Mouse (Mus musculus) bone marrow, adult 2 months (tissue): Measurements from ENCODE around the gene Slmap.

Source experiments
- CTCF ChIP-seq: fragments of 200-500 bp; IDR thresholded peaks from 2 replicates; pipeline ENCODE4 v1.5.1; 2011; ENCODE audit warnings: low read length, control low read depth; ENCODE audit not compliant: control insufficient read depth, insufficient read depth
- POLR2A ChIP-seq: fragments of 200-500 bp; IDR thresholded peaks from 2 replicates; pipeline ENCODE4 v1.6.1; 2011; ENCODE audit warnings: low read depth, mild to moderate bottlenecking, control low read depth, low read length, borderline replicate concordance; ENCODE audit not compliant: control insufficient read depth

- TF ChIP-seq CTCF = no peak
- no peak for TF ChIP-seq POLR2A
Observed at GRCm38 (mm10) chr14:26562247-26562646, 27.5 kb upstream of the Slmap start.
